Mouse (Mus musculus): ENCODE measurements at regions not wholly inside any gene's neighbourhood (a gene's known extent, or its start where the extent isn't known, plus 50 kb on each side); places are given as distances from the start of the nearest gene placed in this dataset.

GRCm38 (mm10) chr15:96158321-96158720, 129.0 kb upstream of the Arid2 start:
- TF ChIP-seq CTCF (IDR thresholded peaks at IDR 0.05; ENCODE audit: insufficient read depth, low read depth, low read length) (no peak), POLR2A (IDR thresholded peaks at IDR 0.05; ENCODE audit: insufficient read depth, low read depth, low read length) (no peak)

Measured in olfactory bulb, adult 2 months (tissue).